Mouse (Mus musculus): ENCODE results near the gene Olfr138.

The Olfr138 gene

GRCm38 (mm10) chr17:38260735-38261134 is at the start of gene Olfr138:
Gene Olfr138, plus strand, starts transcription at chr17:38261035.
- no peak for DNase-seq

- no peak for DNase-seq
Measured at GRCm38 (mm10) chr17:38307470-38307869, 46.6 kb downstream of the Olfr138 start, which contains the start of gene Olfr137. Gene Olfr137, minus strand, starts transcription at chr17:38307570.

All from layer of hippocampus, adult 9-11 months (tissue).